Mouse (Mus musculus) erythroblast, embryonic 14.5 days (primary cell): ENCODE data around the gene Wfdc1.

ENCODE experiments used
- GATA1 ChIP-seq: IDR thresholded peaks from 2 replicates; pipeline ENCODE4 v1.6.1; 2012; ENCODE audit warnings: low read length, inconsistent platforms, mixed read lengths
- TAL1 ChIP-seq: IDR thresholded peaks from 3 replicates; pipeline ENCODE4 v1.6.1; 2012; ENCODE audit warnings: low read length, inconsistent platforms, mixed read lengths

GRCm38 (mm10) chr8:119723676-119724075 is 57.5 kb downstream of the Wfdc1 start:
- TF ChIP-seq GATA1: no peak
- no peak for TF ChIP-seq TAL1
